Mouse (Mus musculus): ENCODE measurements around the gene Fut7. TPM values are rescaled to one million over a fixed set of nuclear protein-coding genes. Genes with fewer than 3 reads are reported as not detected.
A peak's percentile ranks its signal among the peaks of the same experiment; 100 is the strongest.
"Not testable (repeated sequence)": the region's sequence is repeated elsewhere in the genome, so short reads cannot be mapped to it uniquely, and the experiment has no call there.

Gene Fut7
- total RNA-seq (2021), result under 1 TPM; 0.31 to 0.81 TPM
- long read RNA-seq, experiment 1, result 0 reads
- long read RNA-seq, experiment 2, partial matches to known transcripts, result 0 of 1 reads
- long read RNA-seq, experiment 2, other reads (novel, unspliced or antisense), result 1 of 1 reads

GRCm38 (mm10) chr2:25422587-25423410 lies at the start of gene Fut7:
Gene Fut7 (plus strand): TSS chr2:25423267.
- DNase-seq (ENCODE audit: low spot score in 2 of 2), result no peak

- DNase-seq (ENCODE audit: low spot score in 2 of 2), result no peak
Observed at GRCm38 (mm10) chr2:25373431-25373830, 49.6 kb upstream of the Fut7 start.

GRCm38 (mm10) chr2:25376589-25376988 lies 46.5 kb upstream of the Fut7 start:
- peak; percentile 42 to 70 for DNase-seq (ENCODE audit: low spot score in 2 of 2)

- DNase-seq (ENCODE audit: low spot score in 2 of 2), result no peak
Observed at GRCm38 (mm10) chr2:25384492-25384891, 38.6 kb upstream of the Fut7 start.

- no peak for DNase-seq (ENCODE audit: low spot score in 2 of 2)
Observed at GRCm38 (mm10) chr2:25391266-25391665, 31.8 kb upstream of the Fut7 start.

GRCm38 (mm10) chr2:25394281-25395221 lies 28.5 kb upstream of the Fut7 start:
- peak; percentile 67 to 85 for DNase-seq (ENCODE audit: low spot score in 2 of 2)

GRCm38 (mm10) chr2:25395721-25396596 lies 27.1 kb upstream of the Fut7 start, which contains the start of gene Entpd2:
Gene Entpd2 (plus strand): TSS chr2:25395874.
- DNase-seq (ENCODE audit: low spot score in 2 of 2), result no peak

GRCm38 (mm10) chr2:25396597-25396983 lies 26.5 kb upstream of the Fut7 start:
- peak in 1 of 2 experiments; percentile 58 for DNase-seq (ENCODE audit: low spot score in 2 of 2)

- no peak for DNase-seq (ENCODE audit: low spot score in 2 of 2)
Observed at GRCm38 (mm10) chr2:25397010-25397409, 26.1 kb upstream of the Fut7 start.

- no peak for DNase-seq (ENCODE audit: low spot score in 2 of 2)
Observed at GRCm38 (mm10) chr2:25398065-25398464, 25.0 kb upstream of the Fut7 start.

- DNase-seq (ENCODE audit: low spot score in 2 of 2), result no peak
Observed at GRCm38 (mm10) chr2:25399051-25399450, 24.0 kb upstream of the Fut7 start, which contains the start of gene Npdc1. Gene Npdc1 (plus strand): TSS chr2:25399351.

- DNase-seq (ENCODE audit: low spot score in 2 of 2), result no peak
Observed at GRCm38 (mm10) chr2:25400291-25400690, 22.8 kb upstream of the Fut7 start.

- DNase-seq (ENCODE audit: low spot score in 2 of 2), result peak; percentile 55 to 59
Observed at GRCm38 (mm10) chr2:25400764-25401163, 22.3 kb upstream of the Fut7 start.

- peak; percentile 78 to 83 for DNase-seq (ENCODE audit: low spot score in 2 of 2)
Observed at GRCm38 (mm10) chr2:25402377-25402971, 20.6 kb upstream of the Fut7 start.

GRCm38 (mm10) chr2:25402972-25403601 lies 20.0 kb upstream of the Fut7 start:
- DNase-seq (ENCODE audit: low spot score in 2 of 2), result peak; percentile 89 to 95

- no peak for DNase-seq (ENCODE audit: low spot score in 2 of 2)
Observed at GRCm38 (mm10) chr2:25403994-25404393, 19.1 kb upstream of the Fut7 start.

GRCm38 (mm10) chr2:25408908-25409307 lies 14.2 kb upstream of the Fut7 start:
- no peak for DNase-seq (ENCODE audit: low spot score in 2 of 2)

GRCm38 (mm10) chr2:25413436-25413835 lies 9.6 kb upstream of the Fut7 start:
- DNase-seq (ENCODE audit: low spot score in 2 of 2), result not testable (repeated sequence)

GRCm38 (mm10) chr2:25417426-25417825 lies 5.6 kb upstream of the Fut7 start:
- DNase-seq (ENCODE audit: low spot score in 2 of 2), result no peak

- DNase-seq (ENCODE audit: low spot score in 2 of 2), result peak; percentile 31 to 65
Observed at GRCm38 (mm10) chr2:25421896-25422295, 1.2 kb upstream of the Fut7 start.
